Mouse (Mus musculus) neural tube, embryonic 14.5 days (tissue): Measurements from ENCODE around the gene Dazap2. TPM values are rescaled to one million over a fixed set of nuclear protein-coding genes. Genes with fewer than 3 reads are reported as not detected.

Source experiments
- ATAC-seq: fragments of 200-750 bp; cut with Nextera tagmentation; 2 replicates; pipeline ENCODE4 v1.8.0; 2017; ENCODE audit warnings: low read depth, mild to moderate bottlenecking, moderate TSS enrichment, moderate library complexity
- H3K27ac ChIP-seq: fragments of 300-500 bp; sonication (generic); 2 replicates; pipeline ENCODE4 v1.5.1; 2014; ENCODE audit warnings: low read depth, mild to moderate bottlenecking, control low read depth, low read length, moderate library complexity, mixed read lengths
- H3K27me3 ChIP-seq: fragments of 300-500 bp; sonication (generic); 2 replicates; pipeline ENCODE4 v1.6.1; 2014; ENCODE audit warnings: low read length; ENCODE audit not compliant: control insufficient read depth, insufficient read depth
- H3K36me3 ChIP-seq: fragments of 300-500 bp; sonication (generic); 2 replicates; pipeline ENCODE4 v1.6.1; 2014; ENCODE audit warnings: low read length, mixed read lengths; ENCODE audit not compliant: control insufficient read depth, insufficient read depth
- H3K4me1 ChIP-seq: fragments of 300-500 bp; sonication (generic); 2 replicates; pipeline ENCODE4 v1.6.1; 2014; ENCODE audit warnings: low read length; ENCODE audit not compliant: control insufficient read depth, insufficient read depth
- H3K4me2 ChIP-seq: fragments of 300-500 bp; sonication (generic); 2 replicates; pipeline ENCODE4 v1.6.1; 2014; ENCODE audit warnings: mild to moderate bottlenecking, low read depth, low read length, control low read depth
- H3K4me3 ChIP-seq: fragments of 300-500 bp; sonication (generic); 2 replicates; pipeline ENCODE4 v1.5.1; 2014; ENCODE audit warnings: low read depth, low read length, control low read depth, mixed read lengths
- H3K9ac ChIP-seq: fragments of 300-500 bp; sonication (generic); replicated peaks from 2 replicates; pipeline ENCODE4 v1.6.1; 2014; ENCODE audit warnings: low read depth, mild to moderate bottlenecking, control low read depth, low read length, mixed read lengths
- H3K9me3 ChIP-seq: fragments of 300-500 bp; sonication (generic); 2 replicates; pipeline ENCODE4 v1.6.1; 2016; ENCODE audit warnings: low read length; ENCODE audit not compliant: control insufficient read depth
- WGBS: fragments of 180-500 bp; shearing (Covaris S2); extraction: QIAGEN DNeasy Blood & Tissue Kit; methylation state at CpG from one replicate; pipeline ENCODE4 v1.1.7; 2014; 5-methylcytosine and 5-hydroxymethylcytosine counted together
- polyA plus RNA-seq: library from polyadenylated mRNA; unstranded; fragments of >200 nt; fragmentation: Nextera tagmentation; extraction: Ambion mirVana; gene quantifications from 2 replicates; pipeline ENCODE4 v1.2.1, GENCODE M21; 2014

Dazap2 gene
- polyA plus RNA-seq, 1 experiment from 2014 or later: 142 TPM

DNA sequence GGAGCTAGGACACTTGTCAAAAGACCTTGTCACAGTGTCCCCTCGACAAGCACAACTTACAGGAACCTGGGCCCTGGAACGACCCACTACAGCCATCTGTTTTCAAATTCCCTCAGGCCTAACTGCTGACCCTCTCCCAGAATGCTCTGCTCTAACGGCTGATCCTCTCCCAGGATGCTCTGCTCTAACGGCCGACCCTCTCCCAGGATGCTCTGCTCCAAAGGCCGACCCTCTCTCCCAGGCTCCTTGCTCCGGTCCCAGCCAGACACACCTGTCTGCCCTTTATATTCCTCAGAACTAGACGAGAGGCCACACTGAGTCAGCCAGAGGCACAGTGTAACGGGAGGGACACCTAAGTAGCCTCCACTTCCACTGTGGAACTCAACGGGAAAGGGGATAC, 35.0 kb upstream of the Dazap2 start:
- 92% methylated on average over 10 of the region's 10 CpGs for WGBS
- Histone ChIP-seq H3K4me1 (no peaks in the 10 kb centered on the region), H3K27ac (no peak overlapping the region), H3K4me2 (no peak overlapping the region), H3K9me3 (no peaks in the 10 kb centered on the region), H3K27me3 (no peaks in the 10 kb centered on the region), H3K9ac (no peak overlapping the region), H3K4me3 (no peak overlapping the region), H3K36me3 (peaks cover 29% of the 10 kb centered on the region; the same call in 1 of the 2 replicates)
- no peak for ATAC-seq

GRCm38 (mm10) chr15:100585931-100586330, 29.2 kb upstream of the Dazap2 start:
- 94% methylated on average over 16 of the region's 16 CpGs for WGBS
- Histone ChIP-seq H3K9ac (no peak overlapping the region), H3K4me1 (no peaks in the 10 kb centered on the region), H3K36me3 (peaks cover 41% of the 10 kb centered on the region), H3K27ac (no peak overlapping the region), H3K4me3 (no peak overlapping the region), H3K4me2 (no peak overlapping the region), H3K9me3 (no peaks in the 10 kb centered on the region), H3K27me3 (no peaks in the 10 kb centered on the region)
- no peak for ATAC-seq

GRCm38 (mm10) chr15:100587166-100587565, 28.0 kb upstream of the Dazap2 start:
- peaks cover 41% of the 10 kb centered on the region for H3K36me3 ChIP-seq
- H3K9ac ChIP-seq: no peak overlapping the region
- H3K27ac ChIP-seq: no peak overlapping the region
- H3K27me3 ChIP-seq: no peaks in the 10 kb centered on the region
- H3K9me3 ChIP-seq: no peaks in the 10 kb centered on the region
- H3K4me3 ChIP-seq: no peak overlapping the region
- no peaks in the 10 kb centered on the region for H3K4me1 ChIP-seq
- ATAC-seq: no peak
- H3K4me2 ChIP-seq: no peak overlapping the region
- WGBS: 77% methylated on average over 4 of the region's 4 CpGs

- Histone ChIP-seq H3K9me3 (no peaks in the 10 kb centered on the region), H3K27ac (no peak overlapping the region), H3K36me3 (peaks cover 34% of the 10 kb centered on the region), H3K27me3 (no peaks in the 10 kb centered on the region), H3K4me1 (no peaks in the 10 kb centered on the region), H3K9ac (no peak overlapping the region), H3K4me3 (no peak overlapping the region), H3K4me2 (no peak overlapping the region)
- ATAC-seq: no peak
- 83% methylated on average over 6 of the region's 6 CpGs for WGBS
These were observed 26.9 kb upstream of the Dazap2 start for GRCm38 (mm10) chr15:100588297-100588696.

GRCm38 (mm10) chr15:100590436-100590835, 24.7 kb upstream of the Dazap2 start:
- Histone ChIP-seq H3K4me1 (no peaks in the 10 kb centered on the region), H3K4me2 (no peak overlapping the region), H3K36me3 (peaks cover 28% of the 10 kb centered on the region), H3K27ac (no peak overlapping the region), H3K9me3 (no peaks in the 10 kb centered on the region), H3K4me3 (no peak overlapping the region), H3K27me3 (no peaks in the 10 kb centered on the region), H3K9ac (no peak overlapping the region)
- ATAC-seq: no peak
- WGBS: 77% methylated on average over 8 of the region's 8 CpGs

- Histone ChIP-seq H3K9ac (no peak overlapping the region), H3K4me3 (no peak overlapping the region), H3K27ac (no peak overlapping the region), H3K4me2 (no peak overlapping the region), H3K9me3 (no peaks in the 10 kb centered on the region), H3K4me1 (no peaks in the 10 kb centered on the region), H3K36me3 (peaks cover 10% of the 10 kb centered on the region; the same call in 1 of the 2 replicates), H3K27me3 (no peaks in the 10 kb centered on the region)
- no peak for ATAC-seq
- 86% methylated on average over 6 of the region's 6 CpGs for WGBS
These were observed 22.3 kb upstream of the Dazap2 start for GRCm38 (mm10) chr15:100592817-100593216.

GRCm38 (mm10) chr15:100598287-100598882, 16.8 kb upstream of the Dazap2 start:
- no peak overlapping the region; the same call in 1 of the 2 replicates for H3K9ac ChIP-seq
- peak overlapping the region; percentile 87 for H3K27ac ChIP-seq
- ATAC-seq: no peak
- peak overlapping the region; percentile 79 for H3K4me3 ChIP-seq
- H3K4me2 ChIP-seq: peak overlapping the region; percentile 57
- H3K4me1 ChIP-seq: peaks cover 5% of the 10 kb centered on the region; the same call in 1 of the 2 replicates
- 0 out of 2 replicates have a peak, but pooled peaks cover 2% of the 10 kb centered on the region for H3K27me3 ChIP-seq
- H3K9me3 ChIP-seq: no peaks in the 10 kb centered on the region
- H3K36me3 ChIP-seq: no peaks in the 10 kb centered on the region
- WGBS: 22% methylated on average over 9 of the region's 9 CpGs

DNA sequence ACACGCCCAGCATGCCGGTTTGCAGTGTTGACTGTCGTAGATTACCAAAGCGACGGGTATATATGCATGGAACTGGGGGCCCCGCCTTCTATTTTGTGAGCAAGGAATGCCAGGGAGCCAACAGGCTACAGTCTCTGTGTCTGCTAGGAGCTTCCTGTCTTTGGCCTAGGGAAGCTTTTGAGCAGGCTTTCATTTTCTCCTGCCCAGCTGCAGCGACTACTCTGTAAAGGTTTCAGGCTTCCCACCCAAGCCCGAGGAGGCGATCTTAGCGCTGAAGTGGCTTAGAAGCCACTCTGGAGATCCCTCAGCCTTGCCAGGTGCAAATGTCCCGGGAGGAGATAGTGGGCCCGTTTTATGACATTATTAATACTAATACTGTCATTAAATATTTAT, 16.3 kb upstream of the Dazap2 start:
- ATAC-seq: no peak

GRCm38 (mm10) chr15:100599276-100600046, 15.7 kb upstream of the Dazap2 start, which contains the start of gene Pou6f1:
Gene Pou6f1 (minus strand): TSS chr15:100599984.
- Histone ChIP-seq H3K9me3 (no peaks in the 10 kb centered on the region), H3K27me3 (0 out of 2 replicates have a peak, but pooled peaks cover 2% of the 10 kb centered on the region), H3K9ac (peak within 1 kb of the TSS; percentile 96), H3K4me2 (peak within 1 kb of the TSS; percentile 57), H3K36me3 (no peaks in the 10 kb centered on the region), H3K27ac (peak within 1 kb of the TSS; percentile 87), H3K4me1 (peaks cover 5% of the 10 kb centered on the region; the same call in 1 of the 2 replicates), H3K4me3 (peak within 1 kb of the TSS; percentile 79)
- WGBS: under 1% methylated on average over 65 of the region's 76 CpGs
- peak; percentile 62 for ATAC-seq

More for the DNA sequence above, 16.3 kb upstream of the Dazap2 start:
- H3K9ac ChIP-seq: peak overlapping the region; percentile 96
- H3K4me3 ChIP-seq: peak overlapping the region; percentile 79
- 0 out of 2 replicates have a peak, but pooled peaks cover 2% of the 10 kb centered on the region for H3K27me3 ChIP-seq
- H3K4me1 ChIP-seq: peaks cover 5% of the 10 kb centered on the region; the same call in 1 of the 2 replicates
- H3K4me2 ChIP-seq: peak overlapping the region; percentile 57
- no peaks in the 10 kb centered on the region for H3K36me3 ChIP-seq
- WGBS: under 1% methylated on average over 12 of the region's 12 CpGs
- H3K27ac ChIP-seq: peak overlapping the region; percentile 87
- no peaks in the 10 kb centered on the region for H3K9me3 ChIP-seq
